Mouse (Mus musculus) frontal cortex, postnatal 14 days (tissue): ENCODE results near the gene Dctn3.
"Not testable (repeated sequence)": the region's sequence is repeated elsewhere in the genome, so short reads cannot be mapped to it uniquely, and the experiment has no call there.

Experiments used
- DNase-seq, 2 experiments: peaks; one replicate each; pipeline ENCODE4 v3.0.0; 2022; ENCODE audit warnings: low spot score in 2 of 2

Dctn3 gene

DNA sequence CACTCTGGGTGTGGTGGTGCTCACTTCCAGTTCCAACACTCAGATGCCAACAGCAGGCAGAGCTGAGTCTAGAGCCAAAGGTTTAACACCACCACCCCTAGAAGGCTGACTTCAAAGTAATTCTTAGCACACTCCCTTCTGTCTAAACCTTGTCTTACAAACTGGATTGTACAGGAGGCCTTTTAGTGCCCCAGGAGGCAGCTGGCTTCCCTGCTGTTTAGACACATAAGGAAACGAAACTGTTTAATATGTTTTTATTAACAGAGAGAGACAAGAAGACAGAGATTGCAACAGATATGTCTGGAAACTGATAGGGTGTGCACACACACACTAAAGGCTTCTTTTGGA, 15.3 kb upstream of the Dctn3 start:
- DNase-seq = no peak

DNA sequence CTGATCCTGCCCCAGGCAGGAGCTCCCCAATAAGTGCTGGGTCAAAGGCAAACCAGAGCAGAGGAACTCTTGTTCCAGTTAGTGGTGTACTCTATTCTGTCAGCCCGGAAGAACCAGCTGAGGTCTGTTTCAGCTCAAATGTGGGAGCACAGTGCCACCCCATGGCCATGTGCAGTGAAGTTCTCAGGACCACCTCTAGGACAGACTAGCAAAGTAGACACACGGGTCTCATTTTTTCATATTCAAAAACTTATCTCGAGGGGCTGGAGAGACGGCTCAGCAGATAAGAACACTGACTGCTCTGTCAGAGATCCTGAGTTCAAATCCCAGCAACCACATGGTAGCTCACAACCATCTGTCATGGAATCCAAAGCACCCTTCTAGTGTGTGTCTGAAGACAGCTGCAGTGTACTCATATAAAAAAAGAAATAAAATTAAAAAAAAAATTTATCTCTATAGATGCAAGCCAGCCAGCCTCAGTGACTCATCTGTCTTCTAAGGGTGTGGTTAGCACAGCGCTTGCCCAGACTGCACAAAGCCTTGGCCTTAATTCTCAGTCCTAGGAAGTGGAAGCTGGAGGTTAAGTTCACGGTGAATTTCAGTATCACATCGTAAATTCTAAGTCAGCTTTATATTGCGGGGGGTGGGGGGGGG, 14.8 kb upstream of the Dctn3 start:
- peak; percentile 64 to 73 for DNase-seq

DNA sequence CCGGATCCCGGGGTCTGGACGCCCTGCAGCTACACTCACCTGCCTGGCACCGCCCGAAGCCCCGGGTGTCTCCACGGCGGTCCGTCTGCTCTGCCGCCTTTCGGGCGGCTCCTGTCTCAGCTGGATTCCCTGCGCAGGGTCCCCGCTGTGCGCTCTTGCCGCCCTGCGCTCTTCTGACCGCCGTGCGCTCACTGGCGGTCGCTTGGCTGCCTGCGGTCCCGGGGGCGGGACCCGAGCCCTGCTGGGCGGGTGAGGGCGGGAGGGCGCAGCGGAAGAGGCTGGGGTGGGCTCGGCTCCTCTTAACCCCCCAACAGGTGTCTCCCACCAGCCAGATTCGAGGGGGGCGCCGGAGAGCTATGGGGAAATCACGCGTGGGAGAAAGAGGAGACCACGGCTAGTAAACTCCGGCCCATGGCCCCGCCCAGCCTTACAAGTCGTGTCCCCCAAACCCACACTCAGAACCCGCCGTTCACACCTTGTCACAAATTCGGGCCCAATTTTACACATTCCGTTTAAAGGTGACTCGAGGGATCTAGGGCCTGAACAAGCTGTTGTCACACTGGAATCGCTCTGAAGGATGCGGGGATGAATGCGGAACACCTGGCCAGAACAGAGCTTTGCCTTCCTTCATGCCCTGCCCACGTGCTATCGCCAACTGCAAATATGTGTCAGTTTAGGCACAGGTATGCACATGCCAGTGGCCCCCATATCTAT, 8.2 kb upstream of the Dctn3 start, which contains the start of gene Arid3c:
Arid3c (minus strand) TSS at position 91 of the 714 bp plus-strand sequence.
- DNase-seq = no peak

DNA sequence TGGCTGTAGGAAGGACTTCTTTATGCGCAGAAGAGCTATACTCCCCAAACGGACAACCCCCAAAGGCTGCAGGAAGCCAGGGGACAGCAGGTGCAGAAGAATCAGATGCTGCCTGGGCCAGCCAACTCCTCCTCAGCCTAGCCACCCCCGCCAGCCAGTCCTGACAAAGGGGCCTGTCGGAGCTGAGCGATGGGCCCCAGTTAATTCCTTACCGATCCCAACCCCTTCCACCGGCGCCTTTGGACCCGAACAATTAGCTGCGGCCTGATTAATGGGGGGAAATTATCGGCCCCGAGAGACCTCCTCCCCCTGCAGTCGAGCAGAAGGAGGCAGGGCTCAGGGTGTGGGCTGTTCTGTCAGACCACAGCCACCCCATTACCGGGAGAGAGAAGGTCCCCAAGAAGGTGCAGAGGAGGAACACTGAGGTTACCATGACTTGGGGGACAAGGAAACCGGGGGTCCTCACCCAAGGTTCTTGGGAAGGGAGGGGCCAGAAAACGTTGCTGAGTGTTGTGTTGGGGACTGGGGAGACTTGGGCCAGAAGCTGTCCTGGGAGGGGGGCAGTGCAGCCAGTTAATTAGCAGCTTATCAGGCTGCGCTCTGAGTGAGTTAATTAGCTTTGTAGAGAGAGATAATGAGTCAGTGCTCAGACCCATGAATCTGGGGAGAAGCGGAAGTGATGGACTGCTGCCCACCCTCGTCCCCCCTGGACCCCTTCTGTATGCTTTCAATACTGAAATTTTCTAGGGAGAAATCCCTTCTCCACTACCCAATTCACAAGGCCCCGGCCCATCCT, 4.1 kb upstream of the Dctn3 start:
- no peak for DNase-seq

DNA sequence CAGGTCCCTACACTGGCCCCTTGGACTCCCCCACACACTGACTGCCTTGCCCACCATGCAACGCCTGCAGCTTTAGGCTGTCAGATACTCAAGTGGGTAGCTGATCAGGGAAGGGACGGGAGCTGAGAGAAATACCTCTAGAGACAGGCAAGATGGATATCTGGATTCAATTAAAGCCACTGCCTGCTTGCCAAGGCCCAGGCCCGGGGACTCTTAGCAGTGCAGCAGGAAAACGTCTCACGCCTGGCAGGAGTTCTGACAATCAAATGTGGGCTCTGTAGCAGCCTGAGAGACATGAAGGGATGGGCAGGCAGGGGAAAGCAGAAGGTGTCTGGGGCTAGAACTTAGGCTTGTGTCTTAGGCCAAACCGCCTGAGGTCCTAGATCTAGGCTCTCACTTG, 6.1 kb downstream of the Dctn3 start:
- DNase-seq = no peak

DNA sequence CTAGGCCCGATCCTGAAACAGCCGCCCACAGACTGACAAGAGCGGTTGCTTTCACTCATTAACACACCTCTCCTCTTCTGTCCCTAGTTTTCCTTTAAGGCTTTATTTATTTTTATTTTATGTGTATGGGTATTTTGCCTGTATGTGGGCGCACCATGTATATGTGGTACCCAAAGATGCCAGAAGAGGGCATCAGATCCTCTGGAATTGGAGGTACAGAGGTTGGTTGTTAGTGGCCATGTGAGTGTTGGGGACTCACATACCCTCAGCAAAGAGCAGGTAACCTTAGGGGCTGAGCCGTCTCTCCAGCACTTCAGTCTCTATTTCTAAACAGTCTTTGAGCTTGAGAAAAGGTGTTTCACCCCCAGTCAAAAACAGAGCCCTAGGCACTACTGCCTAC, 7.4 kb downstream of the Dctn3 start:
- no peak for DNase-seq

DNA sequence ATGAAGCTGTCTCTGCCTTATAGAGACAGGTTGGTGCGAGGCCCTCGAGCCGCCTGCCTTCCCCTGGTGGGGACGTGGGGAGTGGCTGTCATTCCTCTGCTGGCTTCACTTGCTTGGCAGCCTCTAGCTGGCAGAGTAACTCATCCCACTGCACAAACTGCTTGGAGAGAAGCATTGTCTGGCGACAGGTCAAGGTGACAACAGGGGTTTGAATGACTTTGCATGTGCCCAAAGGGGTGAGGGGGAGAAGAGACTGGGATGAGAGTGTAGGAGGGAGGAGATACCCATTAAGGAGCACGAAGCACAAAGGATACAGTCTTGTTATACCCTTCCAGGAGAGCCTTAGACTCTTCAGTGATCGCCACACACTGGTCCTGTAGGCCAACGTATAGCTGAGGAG, 7.9 kb downstream of the Dctn3 start:
- DNase-seq = no peak

DNA sequence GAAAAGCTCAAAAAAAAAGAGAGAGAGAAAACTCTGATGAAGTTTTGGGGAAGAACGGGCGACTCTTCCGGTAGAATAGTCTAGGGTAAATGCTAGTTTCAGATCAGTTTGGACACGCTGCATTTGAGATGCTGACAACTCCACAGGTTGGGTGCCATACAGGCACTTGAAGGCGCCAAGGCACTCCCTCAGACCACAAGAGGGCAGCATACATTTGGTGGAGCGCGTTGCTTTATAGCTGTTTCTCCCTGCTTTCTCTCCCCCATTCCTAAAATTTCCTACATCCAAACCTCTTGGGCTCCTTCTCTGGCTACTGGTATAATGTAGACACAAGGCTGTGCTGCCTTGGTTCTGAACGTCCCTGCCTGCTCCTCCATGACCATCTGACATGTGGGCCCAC, 8.7 kb downstream of the Dctn3 start:
- peak; percentile 59 to 65 for DNase-seq

DNA sequence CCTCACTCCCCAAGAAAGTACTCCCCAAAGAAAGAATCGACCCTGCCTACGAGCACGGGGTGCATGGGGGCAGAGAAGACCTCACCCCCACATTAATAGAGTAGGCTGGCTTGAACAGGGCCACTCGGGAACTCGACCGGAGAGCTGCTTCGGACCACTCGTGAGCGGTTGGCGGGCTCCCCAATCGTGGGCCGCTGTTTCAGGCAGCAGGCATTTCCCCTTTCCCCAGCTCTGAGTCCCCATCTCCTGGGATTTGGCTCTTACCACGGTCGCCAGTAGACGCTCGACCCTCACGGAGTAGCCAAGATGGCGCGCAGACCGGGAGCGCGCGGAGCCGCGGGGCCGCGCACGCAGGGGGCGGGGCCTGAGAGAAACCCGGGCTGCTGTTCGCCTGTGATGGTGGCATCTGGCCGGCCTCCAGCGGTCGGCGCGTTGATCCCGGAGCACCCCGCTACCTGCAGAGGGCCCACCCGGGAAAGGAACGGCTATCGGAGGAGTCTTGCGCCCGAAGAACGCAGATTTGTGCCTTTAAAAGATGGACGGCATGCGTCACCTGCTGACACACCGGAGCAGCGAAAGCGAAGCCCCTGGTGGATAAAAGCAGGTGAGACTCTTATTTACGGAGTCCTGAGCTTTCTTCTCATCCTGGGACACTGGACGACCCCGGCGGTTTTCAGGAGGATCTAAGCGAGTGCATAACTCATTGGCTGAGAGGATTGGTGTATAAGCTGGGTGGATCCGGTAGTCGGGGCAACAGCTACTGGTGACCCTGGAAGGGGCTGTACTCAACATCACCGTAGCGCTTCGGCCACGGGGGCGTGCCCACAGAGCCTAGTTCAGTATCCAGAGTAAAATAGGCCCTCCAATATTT, 9.5 kb downstream of the Dctn3 start, which contains the start of gene Rpp25l:
Rpp25l (minus strand) TSS at position 338 of the 871 bp plus-strand sequence.
- peak; percentile 72 to 81 for DNase-seq

DNA sequence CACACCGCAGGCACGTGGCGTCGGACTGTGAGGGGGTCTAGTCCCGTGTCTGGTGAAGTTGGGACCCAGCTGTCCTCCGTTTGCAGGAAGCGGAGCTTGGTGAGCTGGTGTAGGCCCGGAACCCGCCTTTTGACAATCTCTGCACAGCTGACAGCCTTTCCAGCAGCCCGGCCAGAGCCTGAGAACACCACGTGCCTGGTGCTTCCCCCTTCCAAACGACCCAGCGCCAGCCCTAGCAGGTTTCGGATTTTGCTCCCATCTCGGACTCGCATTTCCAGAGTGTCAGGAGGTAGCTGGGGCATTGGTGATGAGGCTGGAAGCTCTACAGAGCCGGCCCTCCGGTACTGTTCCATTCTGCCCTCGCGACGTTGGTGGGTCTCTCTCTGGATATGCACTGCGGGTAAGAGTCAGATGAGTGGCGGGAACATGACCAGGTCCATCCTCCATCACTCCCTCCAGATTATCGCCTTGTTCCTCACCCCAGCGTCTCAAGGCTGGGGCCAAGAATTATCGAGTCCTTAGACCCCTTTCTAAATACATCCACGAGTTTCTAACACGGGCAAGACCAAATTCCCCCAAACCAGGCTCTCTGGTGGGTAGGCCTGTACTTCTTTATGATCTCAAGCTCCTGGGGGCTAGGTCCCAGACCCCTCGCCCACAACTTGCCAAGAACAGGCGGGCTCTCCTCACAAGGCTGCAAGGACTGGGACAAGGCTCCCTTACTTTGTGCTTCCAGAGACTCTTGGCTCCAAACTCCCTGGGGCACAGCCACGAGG, 10.4 kb downstream of the Dctn3 start:
- no peak for DNase-seq

DNA sequence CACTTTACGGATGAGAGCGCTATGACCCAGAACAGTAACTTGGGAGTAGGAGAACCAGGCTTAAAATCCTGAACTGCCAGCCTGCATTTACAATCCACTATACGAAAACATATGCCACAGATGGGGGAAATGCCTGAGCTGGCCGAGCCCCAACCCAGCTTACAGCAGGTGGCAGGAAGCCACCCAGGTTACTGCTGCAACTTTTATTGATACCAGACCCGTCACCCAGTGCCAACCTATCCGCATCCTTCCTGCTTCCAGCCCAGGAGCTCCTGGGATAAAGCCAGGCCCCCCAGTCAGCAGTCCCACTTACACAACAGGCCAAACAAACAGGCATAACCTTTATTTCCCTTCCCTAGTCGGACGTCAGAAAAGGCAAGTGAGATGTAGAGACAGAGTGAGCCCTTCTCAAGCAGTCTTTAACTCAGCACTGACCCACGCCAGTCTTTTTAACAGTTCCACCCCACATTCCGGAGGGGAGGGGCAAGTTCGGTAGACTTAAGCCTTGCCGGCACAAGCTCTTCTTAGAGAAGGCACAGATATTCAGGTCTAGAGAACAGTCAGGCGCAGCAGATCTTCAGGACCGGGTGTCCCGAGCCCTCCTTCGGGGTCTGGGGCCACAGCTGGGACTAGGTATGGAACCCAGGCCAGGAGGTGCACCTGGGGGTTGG, 11.1 kb downstream of the Dctn3 start:
- no peak for DNase-seq

DNA sequence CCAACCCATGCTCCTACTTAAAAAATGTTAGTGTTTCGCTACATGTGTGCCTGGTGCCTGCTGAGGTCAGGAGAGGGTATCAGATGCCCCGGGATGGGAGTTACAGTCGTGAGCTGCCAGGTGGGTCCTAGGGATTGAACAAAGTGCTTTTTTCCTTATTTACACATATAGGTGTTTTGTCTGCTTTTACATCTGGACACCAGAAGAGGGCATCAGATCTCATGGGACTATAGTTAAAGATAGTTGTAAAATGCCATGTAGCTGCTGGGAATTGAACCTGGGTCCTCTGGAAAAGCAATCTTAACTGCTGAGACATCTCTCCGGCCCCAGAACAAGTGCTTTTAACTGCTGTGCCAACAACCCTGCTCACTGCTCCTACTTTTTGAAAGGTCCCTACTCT, 12.7 kb downstream of the Dctn3 start:
- DNase-seq = no peak

DNA sequence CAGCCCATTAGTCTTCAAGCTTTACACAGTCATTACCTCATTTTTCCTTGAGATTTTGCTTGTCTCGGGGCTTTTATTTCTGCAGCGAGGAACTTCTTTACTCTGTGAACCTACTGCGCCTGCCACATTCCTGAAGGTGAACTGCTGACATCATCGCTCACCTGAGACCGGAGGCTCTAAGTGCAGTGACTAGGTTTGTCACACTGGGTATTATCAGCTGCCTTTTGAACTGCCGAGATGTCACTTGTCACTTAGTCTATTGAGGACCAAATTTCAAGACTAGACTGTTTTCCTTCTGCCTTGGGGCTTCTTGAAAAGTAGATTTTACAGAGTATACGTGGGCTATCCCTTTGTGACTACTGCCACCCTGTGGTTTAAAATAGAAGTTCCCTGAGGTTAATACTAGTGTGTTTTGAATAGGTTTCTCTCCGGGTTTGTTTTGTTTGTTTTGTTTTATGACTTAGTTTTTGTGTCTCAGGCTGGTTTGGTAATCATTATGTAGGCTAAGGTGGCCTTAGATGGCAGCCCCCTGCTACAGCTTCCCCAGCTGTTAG, 14.7 kb downstream of the Dctn3 start:
- no peak for DNase-seq

DNA sequence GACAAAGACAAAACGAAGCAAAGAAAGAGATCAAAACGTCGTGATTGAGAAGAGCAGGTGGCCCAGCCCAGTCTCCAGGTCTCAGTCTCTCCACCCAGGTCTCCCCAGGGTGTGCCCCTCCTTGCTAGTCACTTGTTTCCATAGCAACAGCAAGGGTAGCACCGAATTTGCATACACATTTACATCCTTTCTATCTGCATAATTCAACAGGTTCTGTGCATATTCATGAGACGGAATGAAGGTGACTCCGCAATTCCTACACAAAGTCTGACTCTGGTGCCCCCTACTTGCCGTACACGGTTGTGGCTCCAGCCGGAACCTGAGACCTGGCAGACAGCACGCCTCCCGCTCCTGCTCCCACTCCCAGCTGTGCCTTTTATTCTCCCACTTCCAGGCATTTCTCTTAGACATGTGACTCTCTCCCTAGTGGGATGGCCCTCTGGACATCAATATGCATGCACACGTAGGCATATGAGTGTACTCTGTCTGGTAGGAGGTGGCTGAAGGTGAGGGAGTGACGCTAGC, 15.9 kb downstream of the Dctn3 start:
- peak; percentile 67 to 74 for DNase-seq

DNA sequence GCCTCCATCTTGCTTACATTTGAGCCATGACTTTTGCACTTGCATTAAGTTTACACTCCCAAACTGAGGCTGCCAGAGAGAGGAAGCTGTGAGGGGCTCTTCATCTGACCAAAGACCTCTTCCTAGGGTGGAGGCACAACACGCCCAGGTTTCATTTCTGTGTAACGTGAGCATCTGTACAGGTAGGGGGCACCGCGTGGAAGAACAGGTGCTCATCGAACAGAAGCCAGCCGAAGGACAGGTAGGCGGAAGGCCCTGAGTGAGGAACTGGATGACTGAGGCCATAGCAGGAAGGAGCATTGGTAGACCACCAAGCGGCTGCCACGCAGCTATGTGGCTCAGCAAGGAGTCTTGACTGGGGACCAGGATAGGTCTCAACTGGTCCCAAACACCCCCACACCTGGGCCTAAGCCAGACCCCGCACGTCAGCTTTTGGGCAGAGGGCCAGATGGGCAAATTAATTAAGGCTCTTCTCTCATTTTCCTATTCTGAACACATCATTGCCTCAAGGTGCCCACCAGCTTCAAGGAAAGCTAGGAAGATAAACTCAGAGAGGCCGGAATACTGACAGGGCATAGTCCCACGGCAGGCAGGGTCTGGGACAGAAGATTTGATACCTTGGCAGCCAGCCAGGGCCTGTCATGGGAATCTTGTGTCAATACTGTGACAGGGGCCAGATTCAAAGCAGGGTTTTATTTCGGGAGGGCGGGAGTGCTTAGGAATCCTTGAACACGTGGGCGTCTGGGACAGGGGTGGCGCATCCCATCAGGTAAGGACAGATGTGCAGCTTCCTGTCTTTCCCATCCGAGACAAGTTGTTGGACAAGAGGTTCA, 16.8 kb downstream of the Dctn3 start:
- no peak for DNase-seq

DNA sequence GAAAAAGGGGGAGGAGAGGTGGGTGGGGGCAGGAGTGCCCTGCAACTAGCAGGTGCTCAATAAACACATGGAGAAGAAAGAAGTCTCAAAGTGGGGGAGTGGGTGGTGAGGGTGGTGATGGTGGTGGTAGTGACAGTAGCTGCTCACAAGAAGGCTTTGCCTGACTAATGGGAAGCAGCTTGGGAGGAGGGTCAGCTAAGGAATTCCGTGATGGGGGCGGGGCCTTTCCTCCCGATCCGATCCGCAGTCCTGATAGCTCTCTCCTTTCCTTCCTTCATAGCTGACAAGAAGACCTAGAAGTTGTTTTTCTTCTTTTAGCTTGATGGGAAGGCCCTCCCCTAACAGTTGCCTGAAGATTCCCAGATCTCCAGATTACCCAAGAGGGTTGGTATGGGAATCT, 18.3 kb downstream of the Dctn3 start:
- no peak for DNase-seq

DNA sequence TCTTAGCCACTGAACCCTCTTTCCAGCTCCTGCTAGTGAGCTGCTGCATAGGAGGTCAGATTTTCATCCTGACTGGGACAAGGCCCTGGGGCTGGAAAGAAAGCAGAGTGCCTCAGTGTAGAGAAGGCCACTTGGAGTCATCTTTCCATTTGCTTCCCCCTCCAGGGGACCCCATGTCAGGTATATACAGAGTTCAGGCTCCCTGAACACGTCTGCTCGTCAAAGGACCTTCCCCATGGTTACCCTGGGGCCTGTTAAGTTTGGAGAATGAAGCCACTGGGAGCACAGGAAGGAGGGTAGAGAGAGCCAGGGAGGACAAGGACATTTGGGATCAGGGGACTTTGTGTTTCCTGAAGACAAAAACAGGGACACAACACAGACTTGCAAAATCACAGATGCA, 20.7 kb downstream of the Dctn3 start:
- not testable (repeated sequence) for DNase-seq

DNA sequence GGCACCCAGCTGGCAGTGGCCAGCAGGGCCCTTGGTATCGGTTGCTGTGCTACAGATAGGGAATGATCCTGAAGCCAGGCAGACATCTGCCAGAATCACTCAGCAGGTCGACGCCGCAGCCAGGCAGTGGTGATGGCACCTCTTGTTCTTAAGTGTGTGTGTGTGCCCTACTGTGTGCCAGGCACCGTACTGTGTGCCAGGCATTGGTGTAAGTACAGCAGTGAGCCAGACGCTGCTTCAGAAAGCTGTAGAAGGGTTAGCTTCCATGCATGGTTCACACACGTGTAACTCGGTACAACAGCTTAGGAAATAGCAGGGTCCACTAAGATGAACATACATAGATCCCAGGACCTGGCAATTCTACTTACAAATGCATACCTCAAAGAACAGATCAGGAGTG, 22.7 kb downstream of the Dctn3 start:
- not testable (repeated sequence) for DNase-seq

DNA sequence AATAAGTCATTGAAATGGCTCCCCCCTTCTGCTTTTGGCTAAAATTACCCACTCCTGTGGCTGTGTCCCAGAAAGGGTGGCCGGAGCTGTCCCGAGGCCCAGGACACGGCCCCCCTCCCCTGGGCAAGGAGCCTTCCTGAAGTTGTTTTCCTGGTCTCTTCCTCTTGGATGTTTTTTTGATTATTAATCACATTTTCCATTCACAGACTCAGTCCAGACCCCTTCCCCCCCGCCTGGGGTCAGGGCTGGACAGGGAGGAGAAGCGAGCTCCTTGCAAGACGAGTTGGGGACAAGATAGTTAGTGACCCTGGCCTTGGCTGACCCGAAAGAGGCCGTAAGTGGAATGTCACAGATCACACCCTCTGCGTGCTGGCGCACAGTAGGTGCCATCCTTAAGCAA, 23.2 kb downstream of the Dctn3 start, which contains the start of gene Il11ra1:
Il11ra1 (plus strand) TSS at position 207 of the 400 bp plus-strand sequence.
- not testable (repeated sequence) for DNase-seq
